ENCODE assay signal across 13 mouse cellular contexts in genomic region chr11:61602705-61603104, GRCm38 (mm10). TPM values are rescaled to one million over a fixed set of nuclear protein-coding genes. Genes with fewer than 3 reads are reported as not detected.
DNase-seq lines count a peak whose midpoint lies in the region; ATAC-seq and TF ChIP-seq lines count a peak whose summit lies in the region.
"Had no signal": no experiment of that assay in that cellular context is flagged by ENCODE, and none has a peak within 500 bp of the region (broad histone marks: within the 10 kb centered on the region; RNA-seq: fewer than 3 reads in every experiment).

No protein-coding gene starts in this region.

- H3K27me3 ChIP-seq in thymus, adult 2 months (ENCODE audit: control insufficient read depth, insufficient read depth, low read length), result peaks cover 3% of the 10 kb centered on the region; the same call in 1 of the 2 replicates
- peaks cover 4% of the 10 kb centered on the region; the same call in 1 of the 2 replicates for H3K27me3 ChIP-seq in heart, embryonic 10.5 days (ENCODE audit: insufficient read depth, poor library complexity, severe bottlenecking)
- H3K27me3 ChIP-seq: intestine, embryonic 15.5 days had no signal

- peak; percentile 81 to 85 for DNase-seq in CD8-positive naive resting alpha-beta T cell, adult 2 months (ENCODE audit: low read depth in 2 of 2, low spot score in 2 of 2)
- peak; percentile 59 for DNase-seq in c-Kit-positive CD71-negative TER-119-negative erythroid progenitor cells, embryonic 14.5 days (ENCODE audit: low read depth)
- peak; percentile 77 for DNase-seq in thymus, adult 2 months
- no peak for DNase-seq in cerebellum, adult 11 months
- no peak for DNase-seq in heart, embryonic 10.5 days (ENCODE audit: low spot score)
- no peak for DNase-seq in testis, postnatal 10 days (ENCODE audit: low spot score)
- no peak for DNase-seq in urinary bladder, postnatal 10 days (ENCODE audit: low spot score)
- DNase-seq: adrenal gland, postnatal 25 days; cerebellum, postnatal 36 days; right cerebral cortex, postnatal 14 days had no signal

- peak; percentile 100 for ATAC-seq in megakaryocyte progenitor cell, adult 5-6 weeks (replicated peaks; ENCODE audit: poor library complexity)
- ATAC-seq: forebrain, embryonic 14.5 days; intestine, embryonic 15.5 days had no signal

- no peaks in the 10 kb centered on the region for H3K36me3 ChIP-seq in thymus, adult 2 months (ENCODE audit: control insufficient read depth, insufficient read depth, low read length)
- H3K36me3 ChIP-seq in heart, embryonic 10.5 days, result no peaks in the 10 kb centered on the region
- H3K36me3 ChIP-seq: intestine, embryonic 15.5 days had no signal

- no peak overlapping the region for H3K4me3 ChIP-seq in thymus, adult 2 months (ENCODE audit: control insufficient read depth, insufficient read depth, low read length)
- no peak overlapping the region for H3K4me3 ChIP-seq in heart, embryonic 10.5 days
- H3K4me3 ChIP-seq: intestine, embryonic 15.5 days had no signal

- H3K4me1 ChIP-seq in thymus, adult 2 months (replicated peaks; ENCODE audit: control insufficient read depth, insufficient read depth, low read length), result peaks cover 7% of the 10 kb centered on the region
- H3K4me1 ChIP-seq in heart, embryonic 10.5 days, result no peaks in the 10 kb centered on the region
- H3K4me1 ChIP-seq: intestine, embryonic 15.5 days had no signal

- TF ChIP-seq CTCF in thymus, adult 2 months (IDR thresholded peaks at IDR 0.05; ENCODE audit: borderline replicate concordance, control insufficient read depth, extremely low read depth, insufficient read depth, low read length, poor library complexity), result no peak

- 7% methylated on average over 7 of the region's 7 CpGs for WGBS in thymus, adult 2 months
- WGBS in heart, embryonic 10.5 days, result 89% methylated on average over 7 of the region's 7 CpGs

- H3K9me3 ChIP-seq in heart, embryonic 10.5 days, result peaks cover 5% of the 10 kb centered on the region; the same call in 1 of the 2 replicates
- H3K9me3 ChIP-seq: intestine, embryonic 15.5 days had no signal

- no peak for TF ChIP-seq POLR2A in thymus, adult 2 months (IDR thresholded peaks at IDR 0.05; ENCODE audit: control insufficient read depth, extremely low read depth, insufficient read depth, low read length, poor library complexity)

- H3K27ac ChIP-seq in thymus, adult 2 months (ENCODE audit: control insufficient read depth, insufficient read depth, low read length), result no peak overlapping the region
- no peak overlapping the region for H3K27ac ChIP-seq in heart, embryonic 10.5 days
- H3K27ac ChIP-seq: intestine, embryonic 15.5 days had no signal

RNA-seq across cellular contexts. Expression of gene Epn2, which starts 23.2 kb away (rescaled TPM):
- total RNA-seq in megakaryocyte progenitor cell, adult 5-6 weeks (2015), result 0.05 TPM in 1 of 2 replicates, not detected in the other
- total RNA-seq in megakaryocyte progenitor cell, adult 5-6 weeks (2017), result 0.34 TPM in 1 of 2 replicates, not detected in the other
- 5.7 and 7.3 TPM in 2 replicates for polyA plus RNA-seq in thymus, adult 2 months (2012; rRNA removed)
- polyA plus RNA-seq in heart, embryonic 10.5 days (2016; fragmentation: Nextera tagmentation; extraction: Ambion mirVana), result 22.8 and 22.9 TPM in 2 replicates

RNA-seq across cellular contexts. Expression of gene Grap, which starts 50.4 kb away (rescaled TPM):
- total RNA-seq in megakaryocyte progenitor cell, adult 5-6 weeks (2015), result 0.07 and 0.73 TPM in 2 replicates
- 0.37 and 1.4 TPM in 2 replicates for total RNA-seq in megakaryocyte progenitor cell, adult 5-6 weeks (2017)
- polyA plus RNA-seq in thymus, adult 2 months (2012; rRNA removed), result 119 and 124 TPM in 2 replicates
- 10.2 and 11.8 TPM in 2 replicates for polyA plus RNA-seq in heart, embryonic 10.5 days (2016; fragmentation: Nextera tagmentation; extraction: Ambion mirVana)

Comparison
In these comparisons a context has a peak if more than half of its experiments do, and no peak if none do; other contexts are left out.
1. DNase-seq: peak in CD8-positive naive resting alpha-beta T cell, adult 2 months (2 of 2), c-Kit-positive CD71-negative TER-119-negative erythroid progenitor cells, embryonic 14.5 days (single experiment) and thymus, adult 2 months (single experiment); none in cerebellum, adult 11 months (single experiment), heart, embryonic 10.5 days (single experiment), testis, postnatal 10 days (single experiment) and urinary bladder, postnatal 10 days (single experiment).